Mouse (Mus musculus): ENCODE data around the gene Bcar3. TPM values are rescaled to one million over a fixed set of nuclear protein-coding genes. Genes with fewer than 3 reads are reported as not detected.

Gene Bcar3
- polyA plus RNA-seq, 1 experiment from 2014 or later: 16.9 TPM

DNA sequence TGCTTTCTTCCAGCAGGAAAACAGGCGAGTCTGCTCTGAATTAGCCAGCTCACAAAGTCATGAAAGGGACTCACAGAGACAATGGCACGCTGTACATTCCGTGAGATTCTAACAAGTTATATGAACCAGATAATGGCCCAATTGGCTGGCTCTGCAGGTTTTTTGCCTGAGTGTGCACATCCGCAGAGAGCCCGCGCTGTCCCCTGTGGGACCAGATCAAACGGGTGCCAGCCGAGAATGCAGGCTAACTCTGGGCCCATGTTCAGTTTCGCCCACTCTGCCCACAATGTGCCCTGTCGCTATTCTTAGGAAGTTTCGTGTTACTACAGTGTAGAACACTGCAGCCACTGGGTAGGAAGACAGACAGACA lies 167.6 kb downstream of the Bcar3 start:
- no peaks in the 10 kb centered on the region for H3K9me3 ChIP-seq (ENCODE audit: control insufficient read depth, low read length)
- H3K9ac ChIP-seq (ENCODE audit: low read length): no peak overlapping the region
- H3K4me2 ChIP-seq (ENCODE audit: low read depth, low read length): no peak overlapping the region
- H3K36me3 ChIP-seq (ENCODE audit: control insufficient read depth, insufficient read depth, low read length): no peaks in the 10 kb centered on the region
- H3K4me1 ChIP-seq (replicated peaks; ENCODE audit: control insufficient read depth, insufficient read depth, low read length): peaks cover 45% of the 10 kb centered on the region
- WGBS: 71% methylated on average over 11 of the region's 11 CpGs
- ATAC-seq (ENCODE audit: low read depth): no peak
- peak overlapping the region; percentile 88 for H3K27ac ChIP-seq (ENCODE audit: low read length)
- H3K4me3 ChIP-seq (ENCODE audit: low read length): no peak overlapping the region
- no peaks in the 10 kb centered on the region for H3K27me3 ChIP-seq (ENCODE audit: control insufficient read depth, insufficient read depth, low read depth, low read length)

GRCm38 (mm10) chr3:122461932-122462871 lies 168.3 kb downstream of the Bcar3 start:
- Histone ChIP-seq H3K4me1 (replicated peaks; ENCODE audit: control insufficient read depth, insufficient read depth, low read length) (peaks cover 45% of the 10 kb centered on the region), H3K4me2 (ENCODE audit: low read depth, low read length) (0 out of 2 replicates have a peak overlapping the region, but pooled peaks have one; percentile 25), H3K9ac (ENCODE audit: low read length) (no peak overlapping the region), H3K36me3 (ENCODE audit: control insufficient read depth, insufficient read depth, low read length) (no peaks in the 10 kb centered on the region), H3K4me3 (ENCODE audit: low read length) (no peak overlapping the region), H3K27ac (ENCODE audit: low read length) (peak overlapping the region; percentile 83), H3K27me3 (ENCODE audit: control insufficient read depth, insufficient read depth, low read depth, low read length) (no peaks in the 10 kb centered on the region), H3K9me3 (ENCODE audit: control insufficient read depth, low read length) (no peaks in the 10 kb centered on the region)
- 50% methylated on average over 18 of the region's 18 CpGs for whole genome bisulfite sequencing
- ATAC-seq (ENCODE audit: low read depth): peak; percentile 34; the same call in 1 of the 2 replicates

DNA sequence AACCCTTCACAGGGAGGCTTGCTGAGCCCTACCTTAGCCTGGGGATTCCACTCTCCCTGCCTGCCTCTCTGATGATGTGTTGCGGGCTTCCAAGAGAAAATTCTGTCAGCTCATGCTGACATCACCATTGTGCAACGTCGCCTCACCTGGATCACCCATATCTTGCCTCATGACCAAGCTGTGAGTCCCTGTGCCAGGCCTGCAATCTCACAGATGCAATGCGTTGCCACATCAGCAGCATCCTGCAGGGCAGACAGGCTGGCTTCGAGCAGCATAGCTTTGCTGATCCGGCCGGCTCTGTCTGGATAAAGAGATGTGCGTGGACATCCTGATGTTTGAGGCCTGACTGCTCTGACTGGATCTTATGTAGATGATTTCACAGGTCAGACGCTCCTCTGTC lies 169.2 kb downstream of the Bcar3 start:
- Histone ChIP-seq H3K4me3 (ENCODE audit: low read length) (no peak overlapping the region), H3K27ac (ENCODE audit: low read length) (peak overlapping the region; percentile 83), H3K4me1 (replicated peaks; ENCODE audit: control insufficient read depth, insufficient read depth, low read length) (peaks cover 39% of the 10 kb centered on the region), H3K9me3 (ENCODE audit: control insufficient read depth, low read length) (no peaks in the 10 kb centered on the region), H3K4me2 (ENCODE audit: low read depth, low read length) (no peak overlapping the region), H3K27me3 (ENCODE audit: control insufficient read depth, insufficient read depth, low read depth, low read length) (no peaks in the 10 kb centered on the region), H3K36me3 (ENCODE audit: control insufficient read depth, insufficient read depth, low read length) (no peaks in the 10 kb centered on the region), H3K9ac (ENCODE audit: low read length) (no peak overlapping the region)
- WGBS: 76% methylated on average over 9 of the region's 9 CpGs
- ATAC-seq (ENCODE audit: low read depth): no peak

GRCm38 (mm10) chr3:122466100-122466730 lies 172.3 kb downstream of the Bcar3 start:
- no peak overlapping the region for H3K9ac ChIP-seq (ENCODE audit: low read length)
- no peaks in the 10 kb centered on the region for H3K27me3 ChIP-seq (ENCODE audit: control insufficient read depth, insufficient read depth, low read depth, low read length)
- no peak overlapping the region for H3K27ac ChIP-seq (ENCODE audit: low read length)
- no peaks in the 10 kb centered on the region for H3K9me3 ChIP-seq (ENCODE audit: control insufficient read depth, low read length)
- H3K36me3 ChIP-seq (ENCODE audit: control insufficient read depth, insufficient read depth, low read length): no peaks in the 10 kb centered on the region
- WGBS: 28% methylated on average over 9 of the region's 9 CpGs
- ATAC-seq (ENCODE audit: low read depth): peak; percentile 41
- H3K4me3 ChIP-seq (ENCODE audit: low read length): no peak overlapping the region
- H3K4me2 ChIP-seq (ENCODE audit: low read depth, low read length): no peak overlapping the region
- H3K4me1 ChIP-seq (replicated peaks; ENCODE audit: control insufficient read depth, insufficient read depth, low read length): peaks cover 32% of the 10 kb centered on the region

- H3K4me1 ChIP-seq (replicated peaks; ENCODE audit: control insufficient read depth, insufficient read depth, low read length): peaks cover 16% of the 10 kb centered on the region
- no peak overlapping the region for H3K4me3 ChIP-seq (ENCODE audit: low read length)
- H3K27me3 ChIP-seq (ENCODE audit: control insufficient read depth, insufficient read depth, low read depth, low read length): no peaks in the 10 kb centered on the region
- no peak overlapping the region for H3K4me2 ChIP-seq (ENCODE audit: low read depth, low read length)
- no peaks in the 10 kb centered on the region for H3K36me3 ChIP-seq (ENCODE audit: control insufficient read depth, insufficient read depth, low read length)
- H3K27ac ChIP-seq (ENCODE audit: low read length): no peak overlapping the region
- no peak for ATAC-seq (ENCODE audit: low read depth)
- 60% methylated on average over 2 of the region's 2 CpGs for WGBS
- H3K9ac ChIP-seq (ENCODE audit: low read length): no peak overlapping the region
- no peaks in the 10 kb centered on the region for H3K9me3 ChIP-seq (ENCODE audit: control insufficient read depth, low read length)
These were observed 174.0 kb downstream of the Bcar3 start for GRCm38 (mm10) chr3:122467977-122468376.

DNA sequence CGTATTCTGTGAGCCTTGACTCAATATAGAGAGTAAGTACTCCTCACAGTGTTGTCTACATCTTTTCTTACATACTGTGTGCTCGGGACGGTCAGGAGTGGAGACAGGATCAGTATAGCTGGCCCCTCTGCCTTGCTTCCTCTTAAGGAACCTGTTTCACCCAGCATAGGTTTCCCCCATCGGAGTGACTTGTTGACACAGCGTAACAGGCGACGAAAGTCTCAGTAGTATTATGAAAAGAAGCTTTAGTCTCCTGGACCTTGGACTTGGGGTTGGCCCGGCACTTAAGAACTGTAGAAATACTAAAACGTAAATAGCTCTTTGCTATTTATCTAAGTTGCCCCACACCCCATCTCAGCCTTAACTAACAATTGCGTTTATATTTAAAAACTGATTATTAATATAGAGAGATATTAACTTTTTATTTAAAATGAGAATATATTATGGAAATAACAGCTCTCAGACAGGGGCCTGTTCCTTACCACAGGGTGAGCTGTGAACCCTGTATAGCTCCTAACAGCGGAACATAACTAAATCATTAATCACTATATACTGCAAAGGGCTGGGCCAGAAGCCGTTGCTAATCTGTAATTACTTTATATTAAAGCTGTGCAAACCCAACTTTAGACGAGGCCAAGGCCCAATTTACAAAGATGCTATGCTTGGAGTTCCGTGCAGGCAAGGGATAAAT lies 176.5 kb downstream of the Bcar3 start:
- Histone ChIP-seq H3K9me3 (ENCODE audit: control insufficient read depth, low read length) (no peaks in the 10 kb centered on the region), H3K36me3 (ENCODE audit: control insufficient read depth, insufficient read depth, low read length) (no peaks in the 10 kb centered on the region), H3K4me1 (replicated peaks; ENCODE audit: control insufficient read depth, insufficient read depth, low read length) (peaks cover 29% of the 10 kb centered on the region), H3K4me2 (ENCODE audit: low read depth, low read length) (no peak overlapping the region), H3K9ac (ENCODE audit: low read length) (no peak overlapping the region), H3K4me3 (ENCODE audit: low read length) (no peak overlapping the region), H3K27me3 (ENCODE audit: control insufficient read depth, insufficient read depth, low read depth, low read length) (no peaks in the 10 kb centered on the region), H3K27ac (ENCODE audit: low read length) (no peak overlapping the region)
- no peak for ATAC-seq (ENCODE audit: low read depth)
- WGBS: 62% methylated on average over 14 of the region's 14 CpGs

- Histone ChIP-seq H3K4me2 (ENCODE audit: low read depth, low read length) (no peak overlapping the region), H3K4me3 (ENCODE audit: low read length) (no peak overlapping the region), H3K9me3 (ENCODE audit: control insufficient read depth, low read length) (no peaks in the 10 kb centered on the region), H3K27ac (ENCODE audit: low read length) (no peak overlapping the region), H3K4me1 (replicated peaks; ENCODE audit: control insufficient read depth, insufficient read depth, low read length) (peaks cover 33% of the 10 kb centered on the region), H3K9ac (ENCODE audit: low read length) (no peak overlapping the region), H3K27me3 (ENCODE audit: control insufficient read depth, insufficient read depth, low read depth, low read length) (no peaks in the 10 kb centered on the region), H3K36me3 (ENCODE audit: control insufficient read depth, insufficient read depth, low read length) (no peaks in the 10 kb centered on the region)
- WGBS: 61% methylated on average over 12 of the region's 12 CpGs
- no peak for ATAC-seq (ENCODE audit: low read depth)
These were observed 177.2 kb downstream of the Bcar3 start for GRCm38 (mm10) chr3:122471017-122471721.

GRCm38 (mm10) chr3:122472412-122472811 lies 178.5 kb downstream of the Bcar3 start:
- Histone ChIP-seq H3K27ac (ENCODE audit: low read length) (no peak overlapping the region), H3K36me3 (ENCODE audit: control insufficient read depth, insufficient read depth, low read length) (no peaks in the 10 kb centered on the region), H3K9ac (ENCODE audit: low read length) (no peak overlapping the region), H3K9me3 (ENCODE audit: control insufficient read depth, low read length) (no peaks in the 10 kb centered on the region), H3K4me3 (ENCODE audit: low read length) (no peak overlapping the region), H3K27me3 (ENCODE audit: control insufficient read depth, insufficient read depth, low read depth, low read length) (no peaks in the 10 kb centered on the region), H3K4me2 (ENCODE audit: low read depth, low read length) (no peak overlapping the region), H3K4me1 (replicated peaks; ENCODE audit: control insufficient read depth, insufficient read depth, low read length) (peaks cover 37% of the 10 kb centered on the region)
- ATAC-seq (ENCODE audit: low read depth): no peak
- 80% methylated on average over 11 of the region's 11 CpGs for WGBS
